In genomic region chr1:172154536-172154935, GRCm38 (mm10) we compare ENCODE assay signal across 15 mouse cellular contexts. TPM values are rescaled to one million over a fixed set of nuclear protein-coding genes. Genes with fewer than 3 reads are reported as not detected.
A peak's percentile ranks its signal among the peaks of the same experiment; 100 is the strongest.
DNase-seq lines count a peak whose midpoint lies in the region; ATAC-seq and TF ChIP-seq lines count a peak whose summit lies in the region.
"Had no signal": no experiment of that assay in that cellular context is flagged by ENCODE, and none has a peak within 500 bp of the region (broad histone marks: within the 10 kb centered on the region; RNA-seq: fewer than 3 reads in every experiment).

No protein-coding gene starts in this region.

- H3K27ac ChIP-seq in kidney, postnatal 0 days: no peak overlapping the region
- no peak overlapping the region for H3K27ac ChIP-seq in hindbrain, embryonic 10.5 days
- H3K27ac ChIP-seq: embryonic facial prominence, embryonic 10.5 days; hindbrain, embryonic 15.5 days had no signal

- H3K36me3 ChIP-seq in kidney, postnatal 0 days (ENCODE audit: insufficient read depth, low read length): peaks cover 36% of the 10 kb centered on the region
- H3K36me3 ChIP-seq in myocyte (ENCODE audit: control insufficient read depth, insufficient read depth): peaks cover 31% of the 10 kb centered on the region
- peaks cover 72% of the 10 kb centered on the region for H3K36me3 ChIP-seq in hindbrain, embryonic 10.5 days

- 91% methylated on average over 3 of the region's 3 CpGs for WGBS in kidney, postnatal 0 days
- 94% methylated on average over 3 of the region's 3 CpGs for WGBS in hindbrain, embryonic 10.5 days

- H3K4me1 ChIP-seq in kidney, postnatal 0 days (replicated peaks; ENCODE audit: insufficient read depth, low read length): 0 out of 2 replicates have a peak, but pooled peaks cover 6% of the 10 kb centered on the region
- H3K4me1 ChIP-seq in hindbrain, embryonic 10.5 days (replicated peaks): peaks cover 15% of the 10 kb centered on the region

- no peak overlapping the region for H3K4me2 ChIP-seq in kidney, postnatal 0 days (ENCODE audit: low read length)
- H3K4me2 ChIP-seq in myocyte (ENCODE audit: low read depth): peak overlapping the region; percentile 18
- H3K4me2 ChIP-seq: heart, embryonic 12.5 days; hindbrain, embryonic 15.5 days had no signal

- no peak overlapping the region for H3ac ChIP-seq in myocyte (ENCODE audit: control insufficient read depth, insufficient read length)

- no peak for DNase-seq in kidney, postnatal 0 days (ENCODE audit: low spot score)
- DNase-seq in kidney, adult 9 months: no peak
- DNase-seq in ovary, postnatal 10 days (ENCODE audit: low spot score): no peak
- no peak for DNase-seq in hindbrain, embryonic 10.5 days (ENCODE audit: low spot score)
- DNase-seq: adrenal gland, adult 8-10 months; adrenal gland, postnatal 36 days; cerebellum, adult 2 months; cerebellum, postnatal 10 days; gastrocnemius, postnatal 14 days had no signal

- no peak overlapping the region for H3K9ac ChIP-seq in kidney, postnatal 0 days (ENCODE audit: low read depth, low read length)
- H3K9ac ChIP-seq: heart, embryonic 12.5 days; hindbrain, embryonic 15.5 days had no signal

- H3K79me2 ChIP-seq in myocyte (ENCODE audit: control insufficient read depth, insufficient read depth): peaks cover 72% of the 10 kb centered on the region

- no peak overlapping the region for H3K4me3 ChIP-seq in kidney, postnatal 0 days (replicated peaks; ENCODE audit: low read depth, low read length)
- H3K4me3 ChIP-seq in myocyte: no peak overlapping the region
- no peak overlapping the region for H3K4me3 ChIP-seq in hindbrain, embryonic 10.5 days
- H3K4me3 ChIP-seq: embryonic facial prominence, embryonic 10.5 days; heart, embryonic 12.5 days; hindbrain, embryonic 15.5 days had no signal

- no peaks in the 10 kb centered on the region for H3K9me3 ChIP-seq in kidney, postnatal 0 days (replicated peaks; ENCODE audit: low read length)
- no peaks in the 10 kb centered on the region for H3K9me3 ChIP-seq in hindbrain, embryonic 10.5 days
- H3K9me3 ChIP-seq: embryonic facial prominence, embryonic 10.5 days; heart, embryonic 12.5 days; hindbrain, embryonic 15.5 days had no signal

- TF ChIP-seq POLR2A in myocyte (IDR thresholded peaks at IDR 0.05; ENCODE audit: insufficient read length, low read depth): no peak

- H3K27me3 ChIP-seq in kidney, postnatal 0 days (ENCODE audit: insufficient read depth, low read length): no peaks in the 10 kb centered on the region
- H3K27me3 ChIP-seq in myocyte (ENCODE audit: control insufficient read depth, insufficient read depth, insufficient read length): no peaks in the 10 kb centered on the region
- H3K27me3 ChIP-seq in hindbrain, embryonic 10.5 days (ENCODE audit: insufficient read depth, poor library complexity, severe bottlenecking): no peaks in the 10 kb centered on the region
- H3K27me3 ChIP-seq: heart, embryonic 12.5 days; hindbrain, embryonic 15.5 days had no signal

- no peak for TF ChIP-seq CTCF in kidney, postnatal 0 days (IDR thresholded peaks at IDR 0.05; ENCODE audit: low read depth)

- 0 out of 2 replicates have a peak, but pooled peaks have one; percentile 18 for ATAC-seq in kidney, postnatal 0 days (replicated peaks; ENCODE audit: low FRiP score, low read depth)
- peak; percentile 25; the same call in 1 of the 2 replicates for ATAC-seq in granulocyte monocyte progenitor cell, adult 5-6 weeks (replicated peaks; ENCODE audit: poor library complexity, severe bottlenecking)
- ATAC-seq: forebrain, embryonic 14.5 days had no signal

TF ChIP-seq in myocyte, 11 proteins besides CTCF, POLR2A, EP300 and RAD21:
- TF ChIP-seq E2F4 (IDR thresholded peaks at IDR 0.05; ENCODE audit: insufficient read depth) (no peak), MYOG (IDR thresholded peaks at IDR 0.05; ENCODE audit: control insufficient read depth in 1 of 3, insufficient read depth in 1 of 3, insufficient read length in 2 of 3, low read depth in 2 of 3) (peak in 1 of 3 experiments; percentile 40), MYOD1 (IDR thresholded peaks at IDR 0.05; ENCODE audit: control insufficient read depth in 1 of 3, insufficient read length in 2 of 3, low read depth in 2 of 3) (peak; percentile 42 to 88 (median 82))

RNA-seq across cellular contexts. Expression of gene Dcaf8, which starts 6.7 kb away (rescaled TPM):
- polyA plus RNA-seq in kidney, postnatal 0 days (2015; fragmentation: Nextera tagmentation; extraction: Ambion mirVana): 110 and 123 TPM in 2 replicates
- total RNA-seq in granulocyte monocyte progenitor cell, adult 5-6 weeks (2014; fragmentation: Nextera tagmentation): 68.0 and 76.2 TPM in 2 replicates
- total RNA-seq in granulocyte monocyte progenitor cell, adult 5-6 weeks (2017): 107 and 114 TPM in 2 replicates
- polyA plus RNA-seq in myocyte (2012; fragmentation: generic; extraction: Trizol): 80.0 TPM
- polyA plus RNA-seq in hindbrain, embryonic 10.5 days (2016; fragmentation: Nextera tagmentation; extraction: Ambion mirVana): 120 and 125 TPM in 2 replicates

RNA-seq across cellular contexts. Expression of gene Pex19, which starts 28.0 kb away (rescaled TPM):
- 133 and 136 TPM in 2 replicates for polyA plus RNA-seq in kidney, postnatal 0 days (2015; fragmentation: Nextera tagmentation; extraction: Ambion mirVana)
- 28.3 and 40.3 TPM in 2 replicates for total RNA-seq in granulocyte monocyte progenitor cell, adult 5-6 weeks (2014; fragmentation: Nextera tagmentation)
- 35.8 and 47.3 TPM in 2 replicates for total RNA-seq in granulocyte monocyte progenitor cell, adult 5-6 weeks (2017)
- 184 TPM for polyA plus RNA-seq in myocyte (2012; fragmentation: generic; extraction: Trizol)
- 183 and 210 TPM in 2 replicates for polyA plus RNA-seq in hindbrain, embryonic 10.5 days (2016; fragmentation: Nextera tagmentation; extraction: Ambion mirVana)

RNA-seq across cellular contexts. Expression of gene Pea15a, which starts 52.1 kb away (rescaled TPM):
- 91.8 and 103 TPM in 2 replicates for polyA plus RNA-seq in kidney, postnatal 0 days (2015; fragmentation: Nextera tagmentation; extraction: Ambion mirVana)
- total RNA-seq in granulocyte monocyte progenitor cell, adult 5-6 weeks (2014; fragmentation: Nextera tagmentation): 3.5 and 6.0 TPM in 2 replicates
- 1.2 and 1.7 TPM in 2 replicates for total RNA-seq in granulocyte monocyte progenitor cell, adult 5-6 weeks (2017)
- 120 TPM for polyA plus RNA-seq in myocyte (2012; fragmentation: generic; extraction: Trizol)
- polyA plus RNA-seq in hindbrain, embryonic 10.5 days (2016; fragmentation: Nextera tagmentation; extraction: Ambion mirVana): 295 and 370 TPM in 2 replicates
